Mouse (Mus musculus): ENCODE results near the gene Lama5. TPM values are rescaled to one million over a fixed set of nuclear protein-coding genes. Genes with fewer than 3 reads are reported as not detected.

The Lama5 gene
- polyA plus RNA-seq, 1 experiment, result 8.3 TPM

DNA sequence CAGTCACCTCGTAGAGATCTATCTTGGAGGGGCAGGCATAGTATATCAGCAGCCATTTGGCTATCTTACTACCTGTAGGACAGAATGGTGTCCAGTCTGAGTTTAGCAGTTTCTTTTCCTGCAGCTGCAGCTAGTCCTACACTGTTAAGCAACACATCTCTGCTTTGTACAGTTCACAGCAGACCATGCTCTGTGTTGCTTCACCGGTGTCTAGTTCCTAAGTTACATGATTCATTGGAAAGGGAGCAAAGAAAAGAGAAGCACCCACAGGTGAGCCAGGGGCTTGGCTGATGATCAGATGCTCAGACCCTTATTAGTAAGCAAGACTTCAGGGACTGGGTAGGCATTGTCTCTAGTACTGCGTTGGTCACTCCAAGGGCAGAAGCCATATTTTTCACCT, 91.7 kb downstream of the Lama5 start:
- no peaks in the 10 kb centered on the region for H3K4me1 ChIP-seq (ENCODE audit: control insufficient read depth, insufficient read depth, low read length)
- no peak overlapping the region for H3K27ac ChIP-seq (ENCODE audit: control insufficient read depth, insufficient read depth, low read depth, low read length)
- peaks cover 2% of the 10 kb centered on the region; the same call in 1 of the 2 replicates for H3K36me3 ChIP-seq (ENCODE audit: control insufficient read depth, insufficient read depth, low read length)
- H3K27me3 ChIP-seq (ENCODE audit: control insufficient read depth, insufficient read depth, low read length), result no peaks in the 10 kb centered on the region
- TF ChIP-seq CTCF (IDR thresholded peaks at IDR 0.05; ENCODE audit: control insufficient read depth, insufficient read depth, insufficient replicate concordance, low read depth, low read length) (no peak), POLR2A (IDR thresholded peaks at IDR 0.05; ENCODE audit: control insufficient read depth, low read depth, low read length) (no peak)
- no peak overlapping the region for H3K4me3 ChIP-seq (ENCODE audit: control insufficient read depth, low read depth, low read length)

DNA sequence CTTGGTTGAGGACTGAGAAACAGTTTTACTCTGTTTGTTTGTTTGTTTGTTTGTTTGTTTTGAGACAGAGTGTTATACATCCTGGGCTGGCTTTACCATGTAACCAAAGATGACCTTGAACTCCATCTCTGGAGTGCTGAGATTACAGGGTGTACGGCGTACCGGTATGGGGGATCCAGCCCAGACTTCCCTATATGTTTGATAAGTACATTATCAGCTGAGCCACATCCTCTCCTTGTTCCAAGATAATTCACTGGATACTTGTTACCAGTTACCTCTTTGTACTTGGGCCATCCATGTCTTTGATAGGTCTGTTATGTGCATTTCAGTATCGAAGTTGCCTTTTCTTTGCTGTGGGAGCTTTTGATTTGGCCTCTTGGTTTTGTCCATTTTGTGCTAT, 92.4 kb downstream of the Lama5 start:
- Histone ChIP-seq H3K27me3 (ENCODE audit: control insufficient read depth, insufficient read depth, low read length) (no peaks in the 10 kb centered on the region), H3K27ac (ENCODE audit: control insufficient read depth, insufficient read depth, low read depth, low read length) (no peak overlapping the region), H3K4me3 (ENCODE audit: control insufficient read depth, low read depth, low read length) (no peak overlapping the region), H3K36me3 (ENCODE audit: control insufficient read depth, insufficient read depth, low read length) (no peaks in the 10 kb centered on the region), H3K4me1 (ENCODE audit: control insufficient read depth, insufficient read depth, low read length) (no peaks in the 10 kb centered on the region)
- TF ChIP-seq POLR2A (IDR thresholded peaks at IDR 0.05; ENCODE audit: control insufficient read depth, low read depth, low read length) (no peak), CTCF (IDR thresholded peaks at IDR 0.05; ENCODE audit: control insufficient read depth, insufficient read depth, insufficient replicate concordance, low read depth, low read length) (no peak)

DNA sequence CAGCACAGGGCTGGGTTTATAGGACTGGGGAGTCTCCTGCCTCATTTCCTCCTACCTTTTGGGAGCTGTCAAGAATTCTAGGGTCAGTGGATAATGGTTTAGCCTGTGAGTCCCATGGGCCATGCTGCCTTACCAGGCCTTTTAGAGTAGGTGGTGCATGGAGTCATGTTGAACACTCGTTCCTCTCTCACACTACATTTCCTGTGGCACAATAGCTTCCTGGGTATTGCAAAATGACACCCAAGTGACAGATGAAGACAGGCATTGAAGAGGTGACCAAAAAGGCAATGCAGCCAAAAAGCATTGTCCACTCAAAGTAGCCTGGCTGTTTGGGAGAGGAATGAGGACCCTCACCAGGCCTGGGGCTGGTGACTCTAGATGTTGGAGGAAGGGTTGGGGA, 98.0 kb downstream of the Lama5 start:
- Histone ChIP-seq H3K4me3 (ENCODE audit: control insufficient read depth, low read depth, low read length) (no peak overlapping the region), H3K36me3 (ENCODE audit: control insufficient read depth, insufficient read depth, low read length) (no peaks in the 10 kb centered on the region), H3K27ac (ENCODE audit: control insufficient read depth, insufficient read depth, low read depth, low read length) (no peak overlapping the region), H3K27me3 (ENCODE audit: control insufficient read depth, insufficient read depth, low read length) (no peaks in the 10 kb centered on the region), H3K4me1 (ENCODE audit: control insufficient read depth, insufficient read depth, low read length) (no peaks in the 10 kb centered on the region)
- no peak for TF ChIP-seq POLR2A (IDR thresholded peaks at IDR 0.05; ENCODE audit: control insufficient read depth, low read depth, low read length)
- TF ChIP-seq CTCF (IDR thresholded peaks at IDR 0.05; ENCODE audit: control insufficient read depth, insufficient read depth, insufficient replicate concordance, low read depth, low read length), result no peak

Other genes with a start within 250 kb of the Lama5 start
- 3.6 and 4.2 TPM in 2 replicates for gene Taf4, start 249.2 kb downstream of the Lama5 start, polyA plus RNA-seq (2012; rRNA removed)
- 31.8 and 33.7 TPM in 2 replicates for gene Lsm14b, start 200.9 kb downstream of the Lama5 start, polyA plus RNA-seq (2012; rRNA removed)
- 38.5 and 42.6 TPM in 2 replicates for gene Psma7, start 183.4 kb downstream of the Lama5 start, polyA plus RNA-seq (2012; rRNA removed)
- gene Ss18l1, start 183.3 kb downstream of the Lama5 start, polyA plus RNA-seq (2012; rRNA removed), result 4.0 TPM in 2 replicates
- 7.0 and 7.8 TPM in 2 replicates for gene Mtg2, start 155.3 kb downstream of the Lama5 start, polyA plus RNA-seq (2012; rRNA removed)
- gene Hrh3, start 121.4 kb downstream of the Lama5 start, polyA plus RNA-seq (2012; rRNA removed), result 5.1 and 5.9 TPM in 2 replicates
- gene Osbpl2, start 106.6 kb downstream of the Lama5 start, polyA plus RNA-seq (2012; rRNA removed), result 16.0 and 18.5 TPM in 2 replicates
- 107 and 114 TPM in 2 replicates for gene Adrm1, start 54.4 kb downstream of the Lama5 start, polyA plus RNA-seq (2012; rRNA removed)
- gene Rps21, start 31.5 kb upstream of the Lama5 start, polyA plus RNA-seq (2012; rRNA removed), result 703 and 848 TPM in 2 replicates
- 23.9 and 24.2 TPM in 2 replicates for gene Cables2, start 47.6 kb upstream of the Lama5 start, polyA plus RNA-seq (2012; rRNA removed)
- 0.08 TPM in 1 of 2 replicates, not detected in the other for gene Rbbp8nl, start 64.0 kb upstream of the Lama5 start, polyA plus RNA-seq (2012; rRNA removed)
- 0.10 TPM in 2 replicates for gene Gata5, start 108.8 kb upstream of the Lama5 start, polyA plus RNA-seq (2012; rRNA removed)
- 0.15 and 1.6 TPM in 2 replicates for gene Slco4a1, start 230.4 kb upstream of the Lama5 start, polyA plus RNA-seq (2012; rRNA removed)